Mouse (Mus musculus) adrenal gland, adult 8-10 months (tissue): Measurements from ENCODE around the gene Pla2g2f. TPM values are rescaled to one million over a fixed set of nuclear protein-coding genes. Genes with fewer than 3 reads are reported as not detected.

Experiments
- DNase-seq: peaks from one replicate; pipeline ENCODE4 v3.0.0; 2022
- total RNA-seq, 4 experiments: library from RNA; stranded (reverse); gene quantifications; 2 replicates each; pipeline ENCODE4 v1.2.4; 2022

The Pla2g2f gene
- total RNA-seq, 4 experiments from 2014 or later, result 27.9 to 46.9 (median 39.1) TPM

- no peak for DNase-seq
Measured at GRCm38 (mm10) chr4:138755983-138756382, 1.4 kb downstream of the Pla2g2f start.

- DNase-seq, result no peak
Measured at GRCm38 (mm10) chr4:138755439-138755838, 2.0 kb downstream of the Pla2g2f start.

GRCm38 (mm10) chr4:138754432-138754831 lies 3.0 kb downstream of the Pla2g2f start:
- DNase-seq, result no peak

- DNase-seq, result no peak
Measured at GRCm38 (mm10) chr4:138753608-138754007, 3.8 kb downstream of the Pla2g2f start.

GRCm38 (mm10) chr4:138752603-138753002 lies 4.8 kb downstream of the Pla2g2f start:
- DNase-seq, result no peak

GRCm38 (mm10) chr4:138748369-138749072 lies 8.9 kb downstream of the Pla2g2f start:
- no peak for DNase-seq

GRCm38 (mm10) chr4:138747851-138748250 lies 9.6 kb downstream of the Pla2g2f start:
- peak; percentile 26 for DNase-seq

GRCm38 (mm10) chr4:138746866-138747265 lies 10.6 kb downstream of the Pla2g2f start:
- no peak for DNase-seq

GRCm38 (mm10) chr4:138745884-138746283 lies 11.5 kb downstream of the Pla2g2f start:
- no peak for DNase-seq

- no peak for DNase-seq
Measured at GRCm38 (mm10) chr4:138739136-138739851, 18.1 kb downstream of the Pla2g2f start.

- DNase-seq, result no peak
Measured at GRCm38 (mm10) chr4:138737031-138737430, 20.4 kb downstream of the Pla2g2f start, which contains the start of gene Ubxn10. Ubxn10 (minus strand) TSS chr4:138737167.

GRCm38 (mm10) chr4:138734863-138735262 lies 22.6 kb downstream of the Pla2g2f start:
- DNase-seq, result no peak

GRCm38 (mm10) chr4:138734105-138734504 lies 23.3 kb downstream of the Pla2g2f start:
- DNase-seq, result no peak

- peak; percentile 58 for DNase-seq
Measured at GRCm38 (mm10) chr4:138729018-138729703, 28.3 kb downstream of the Pla2g2f start.

GRCm38 (mm10) chr4:138725751-138726150 lies 31.7 kb downstream of the Pla2g2f start:
- DNase-seq, result no peak

- DNase-seq, result peak; percentile 71
Measured at GRCm38 (mm10) chr4:138725127-138725461, 32.3 kb downstream of the Pla2g2f start.

- no peak for DNase-seq
Measured at GRCm38 (mm10) chr4:138724354-138725126, 32.9 kb downstream of the Pla2g2f start, which contains the start of gene Pla2g2c. Pla2g2c (plus strand) TSS chr4:138724792.

GRCm38 (mm10) chr4:138723493-138724281 lies 33.7 kb downstream of the Pla2g2f start:
- no peak for DNase-seq

- DNase-seq, result no peak
Measured at GRCm38 (mm10) chr4:138719264-138719596, 38.2 kb downstream of the Pla2g2f start.

- DNase-seq, result no peak
Measured at GRCm38 (mm10) chr4:138718586-138719263, 38.7 kb downstream of the Pla2g2f start.

GRCm38 (mm10) chr4:138716697-138717096 lies 40.7 kb downstream of the Pla2g2f start:
- DNase-seq, result no peak
